Mouse (Mus musculus): ENCODE results near the gene Ubtf.
"Not testable (repeated sequence)": the region's sequence is repeated elsewhere in the genome, so short reads cannot be mapped to it uniquely, and the experiment has no call there.

Ubtf gene

GRCm38 (mm10) chr11:102291051-102291535, 28.4 kb downstream of the Ubtf start:
- peak; percentile 52 for DNase-seq

- no peak for DNase-seq
These were observed 29.4 kb downstream of the Ubtf start for GRCm38 (mm10) chr11:102290141-102290540.

- no peak for DNase-seq
These were observed 29.9 kb downstream of the Ubtf start for GRCm38 (mm10) chr11:102289511-102290100.

- peak; percentile 17 for DNase-seq
These were observed 30.6 kb downstream of the Ubtf start for GRCm38 (mm10) chr11:102288913-102289312.

- DNase-seq: peak; percentile 29
These were observed 31.3 kb downstream of the Ubtf start for GRCm38 (mm10) chr11:102288027-102288804.

- peak; percentile 48 for DNase-seq
These were observed 32.1 kb downstream of the Ubtf start for GRCm38 (mm10) chr11:102287485-102287884.

GRCm38 (mm10) chr11:102285095-102285834, 34.3 kb downstream of the Ubtf start:
- DNase-seq: no peak

GRCm38 (mm10) chr11:102284501-102285094, 34.9 kb downstream of the Ubtf start, which contains the start of gene Tmub2:
Gene Tmub2 (plus strand): TSS chr11:102284931.
- DNase-seq: peak; percentile 96

GRCm38 (mm10) chr11:102283922-102284321, 35.6 kb downstream of the Ubtf start:
- no peak for DNase-seq

GRCm38 (mm10) chr11:102280267-102280666, 39.3 kb downstream of the Ubtf start:
- DNase-seq: not testable (repeated sequence)

- no peak for DNase-seq
These were observed 39.9 kb downstream of the Ubtf start for GRCm38 (mm10) chr11:102279595-102279994.

GRCm38 (mm10) chr11:102277754-102278153, 41.8 kb downstream of the Ubtf start:
- DNase-seq: no peak

- peak; percentile 47 for DNase-seq
These were observed 43.1 kb downstream of the Ubtf start for GRCm38 (mm10) chr11:102276411-102276915.

- DNase-seq: no peak
These were observed 50.9 kb downstream of the Ubtf start, which contains the start of gene Asb16 for GRCm38 (mm10) chr11:102268520-102269244. Gene Asb16 (plus strand): TSS chr11:102268743.

- peak; percentile 74 for DNase-seq
These were observed 52.1 kb downstream of the Ubtf start for GRCm38 (mm10) chr11:102267480-102267879.

GRCm38 (mm10) chr11:102266631-102267355, 52.7 kb downstream of the Ubtf start:
- DNase-seq: peak; percentile 39

GRCm38 (mm10) chr11:102265816-102266215, 53.7 kb downstream of the Ubtf start:
- peak; percentile 59 for DNase-seq

GRCm38 (mm10) chr11:102263211-102263610, 56.3 kb downstream of the Ubtf start:
- no peak for DNase-seq

GRCm38 (mm10) chr11:102258521-102258920, 61.0 kb downstream of the Ubtf start:
- DNase-seq: no peak

- DNase-seq: no peak
These were observed 61.4 kb downstream of the Ubtf start for GRCm38 (mm10) chr11:102258095-102258494.

GRCm38 (mm10) chr11:102257514-102257913, 62.0 kb downstream of the Ubtf start:
- no peak for DNase-seq

Measured in cerebellum, adult 11-12 months (tissue).